Mouse (Mus musculus): ENCODE data around the gene Hoxc6. TPM values are rescaled to one million over a fixed set of nuclear protein-coding genes. Genes with fewer than 3 reads are reported as not detected.

The Hoxc6 gene
- total RNA-seq (2022), result not detected

DNA sequence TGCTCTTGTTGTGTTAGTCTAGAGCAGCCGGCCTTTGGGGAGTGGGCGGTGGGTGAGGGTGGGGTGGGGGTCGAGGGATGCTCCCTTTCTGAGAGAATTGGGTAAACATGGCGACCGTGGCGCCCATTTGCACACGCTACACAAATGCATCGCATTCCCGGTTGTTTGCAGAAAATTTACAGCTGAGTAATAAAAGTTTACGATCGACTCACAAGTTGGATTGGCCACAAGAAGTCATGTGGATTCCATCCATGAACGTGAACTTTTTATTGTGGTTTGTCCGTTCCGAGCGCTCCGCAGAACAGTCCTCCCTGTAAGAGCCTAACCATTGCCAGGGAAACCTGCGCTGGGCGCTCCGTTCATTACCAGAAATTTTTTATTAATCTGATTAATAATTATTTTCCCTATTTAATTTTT, at the start of gene Hoxc6:
Gene Hoxc6 (plus strand): TSS at position 319 of the 417 bp plus-strand sequence.
- DNase-seq (ENCODE audit: low spot score in 2 of 2), result no peak

DNA sequence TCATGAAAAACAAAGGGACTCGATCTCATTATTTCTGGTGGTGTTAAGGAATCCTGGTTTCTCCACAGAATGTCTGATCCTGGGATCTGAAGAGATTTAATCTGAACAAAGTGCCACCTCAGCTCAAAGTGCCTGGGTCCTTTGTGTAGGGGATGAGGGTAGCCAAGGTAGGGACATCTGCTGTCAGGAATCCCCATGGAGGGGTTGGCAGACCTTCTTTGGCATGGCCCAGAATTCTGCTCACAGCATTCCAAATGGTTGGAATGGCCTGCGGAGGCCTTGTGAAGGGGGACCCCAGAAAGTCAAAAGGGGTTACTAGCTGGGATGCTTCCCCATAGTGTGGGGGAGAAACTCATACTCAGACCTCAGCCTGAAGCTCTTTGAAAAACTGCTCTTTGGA, 49.2 kb upstream of the Hoxc6 start:
- no peak for DNase-seq (ENCODE audit: low spot score in 2 of 2)

DNA sequence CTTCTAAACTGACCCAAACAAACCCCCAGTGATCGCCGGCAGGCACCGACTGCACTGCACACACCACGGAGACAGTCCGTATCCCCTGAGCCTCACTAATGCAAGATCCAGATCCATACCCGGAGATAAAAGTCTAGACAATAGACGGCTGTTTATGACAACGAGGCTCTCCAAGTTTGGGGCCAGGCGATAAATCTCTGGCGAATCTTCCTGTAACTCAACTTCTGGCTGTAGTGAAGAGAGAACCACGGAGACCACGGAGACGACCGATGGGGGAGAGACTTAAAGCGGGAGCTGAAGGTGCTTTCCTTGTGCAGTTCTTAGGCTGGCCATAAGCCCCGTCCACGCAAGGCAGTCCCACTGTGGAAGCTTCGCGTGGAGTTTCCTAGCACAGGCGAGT, 48.4 kb upstream of the Hoxc6 start:
- DNase-seq (ENCODE audit: low spot score in 2 of 2), result no peak

DNA sequence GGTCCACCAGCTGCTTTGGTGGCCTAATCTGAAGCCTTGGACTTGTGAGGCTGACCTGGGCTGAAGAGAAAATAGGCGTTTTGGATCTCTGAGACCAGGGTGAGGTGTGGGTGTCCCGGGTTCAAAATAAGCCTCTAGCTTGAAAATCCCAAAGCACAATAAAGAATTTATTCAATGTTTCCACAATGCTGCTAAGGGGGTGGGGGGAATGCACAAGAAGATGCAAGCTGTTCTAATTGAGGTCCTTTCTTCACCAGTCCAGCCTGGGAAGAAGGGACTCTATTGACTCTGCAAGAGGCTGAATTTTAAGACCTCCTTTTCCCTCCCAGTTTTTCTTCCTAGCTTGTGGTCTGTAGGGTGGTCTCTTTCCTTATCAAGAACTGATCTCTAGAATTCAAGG, 47.2 kb upstream of the Hoxc6 start:
- DNase-seq (ENCODE audit: low spot score in 2 of 2), result no peak

DNA sequence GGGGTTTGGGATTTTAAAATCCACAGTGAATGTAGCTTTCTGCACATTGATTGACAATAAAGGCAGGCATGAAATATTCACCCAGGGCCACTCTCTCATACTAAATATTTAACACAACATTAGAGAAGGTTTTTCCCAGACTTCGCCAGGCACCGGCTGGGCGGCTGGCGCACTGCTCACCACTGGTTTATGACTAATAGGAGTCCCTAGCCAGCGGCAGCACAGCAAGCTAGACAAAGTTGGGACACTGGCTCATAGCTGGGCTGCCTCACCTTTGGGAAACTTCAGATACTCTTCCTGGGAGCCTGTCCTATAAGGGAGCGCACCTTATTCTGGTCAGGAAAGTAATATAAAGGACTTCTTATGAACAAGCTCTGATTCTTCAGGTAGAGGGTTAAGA, 44.5 kb upstream of the Hoxc6 start:
- DNase-seq (ENCODE audit: low spot score in 2 of 2), result no peak

DNA sequence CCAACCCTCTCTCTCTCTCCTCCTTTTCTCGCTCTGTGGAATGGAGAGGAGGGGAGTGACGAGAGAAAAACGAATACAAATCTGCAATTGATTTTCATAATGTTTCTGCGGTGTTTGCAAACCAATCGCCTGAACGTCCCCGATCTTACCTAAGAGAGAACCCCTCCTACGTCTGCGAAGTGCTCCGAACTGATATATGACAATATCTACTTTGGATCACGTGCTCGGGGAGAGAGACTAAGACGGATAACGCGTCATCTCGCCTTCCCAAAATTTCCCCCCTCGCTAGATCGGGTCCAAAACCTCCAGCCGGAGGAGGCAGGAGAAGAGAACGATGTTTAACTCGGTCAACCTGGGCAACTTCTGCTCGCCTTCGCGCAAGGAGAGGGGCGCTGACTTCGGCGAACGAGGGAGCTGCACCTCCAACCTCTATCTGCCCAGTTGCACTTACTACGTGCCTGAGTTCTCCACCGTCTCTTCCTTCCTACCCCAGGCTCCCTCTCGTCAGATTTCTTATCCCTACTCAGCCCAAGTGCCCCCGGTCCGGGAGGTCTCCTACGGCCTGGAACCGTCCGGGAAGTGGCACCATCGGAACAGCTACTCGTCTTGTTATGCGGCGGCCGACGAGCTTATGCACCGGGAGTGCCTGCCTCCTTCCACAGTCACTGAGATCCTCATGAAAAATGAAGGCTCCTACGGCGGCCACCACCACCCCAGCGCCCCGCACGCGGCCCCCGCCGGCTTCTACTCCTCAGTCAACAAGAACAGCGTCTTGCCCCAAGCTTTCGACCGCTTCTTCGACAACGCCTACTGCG, 43.7 kb upstream of the Hoxc6 start, which contains the start of gene Hoxc11:
Gene Hoxc11 (plus strand): TSS at position 236 of the 815 bp plus-strand sequence.
- no peak for DNase-seq (ENCODE audit: low spot score in 2 of 2)

GRCm38 (mm10) chr15:102955007-102955382, 43.1 kb upstream of the Hoxc6 start:
- no peak for DNase-seq (ENCODE audit: low spot score in 2 of 2)

DNA sequence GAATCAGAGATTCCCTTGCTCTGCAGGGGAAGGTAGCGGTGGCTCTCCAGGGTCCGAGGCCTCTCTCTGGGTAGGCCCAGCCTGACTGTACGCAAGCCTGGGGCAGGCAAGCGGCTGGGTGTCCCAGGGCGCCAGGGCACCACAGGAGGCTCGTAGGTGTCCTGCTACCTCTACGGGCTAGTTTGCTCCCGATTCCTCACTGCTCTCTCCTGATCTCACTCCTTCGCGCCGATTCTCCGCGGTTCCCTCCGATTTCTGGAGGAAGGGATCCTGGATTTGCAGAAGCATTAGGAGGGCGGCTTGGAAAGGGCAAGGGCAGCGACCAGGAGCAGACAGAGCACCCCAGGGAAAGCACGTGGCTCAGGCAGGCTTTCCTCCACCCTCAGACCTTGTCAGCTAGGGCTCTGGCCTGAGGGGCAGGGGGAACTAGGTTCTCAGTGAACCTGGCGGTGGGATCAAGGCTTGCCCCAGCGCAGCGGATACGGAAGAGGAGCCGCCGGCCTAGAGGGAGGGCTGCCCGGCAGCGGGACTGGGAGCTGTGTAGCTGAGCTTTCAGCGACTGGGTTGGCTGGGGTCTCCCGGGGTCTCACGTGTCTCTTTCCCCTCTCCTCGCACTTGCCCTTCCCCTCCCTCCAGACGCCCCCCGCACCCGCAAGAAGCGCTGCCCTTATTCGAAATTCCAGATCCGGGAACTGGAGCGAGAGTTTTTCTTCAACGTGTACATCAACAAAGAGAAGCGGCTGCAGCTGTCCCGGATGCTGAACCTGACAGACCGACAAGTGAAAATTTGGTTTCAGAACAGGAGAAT, 42.0 kb upstream of the Hoxc6 start:
- DNase-seq (ENCODE audit: low spot score in 2 of 2), result no peak

GRCm38 (mm10) chr15:102956906-102957305, 41.2 kb upstream of the Hoxc6 start:
- DNase-seq (ENCODE audit: low spot score in 2 of 2), result no peak

DNA sequence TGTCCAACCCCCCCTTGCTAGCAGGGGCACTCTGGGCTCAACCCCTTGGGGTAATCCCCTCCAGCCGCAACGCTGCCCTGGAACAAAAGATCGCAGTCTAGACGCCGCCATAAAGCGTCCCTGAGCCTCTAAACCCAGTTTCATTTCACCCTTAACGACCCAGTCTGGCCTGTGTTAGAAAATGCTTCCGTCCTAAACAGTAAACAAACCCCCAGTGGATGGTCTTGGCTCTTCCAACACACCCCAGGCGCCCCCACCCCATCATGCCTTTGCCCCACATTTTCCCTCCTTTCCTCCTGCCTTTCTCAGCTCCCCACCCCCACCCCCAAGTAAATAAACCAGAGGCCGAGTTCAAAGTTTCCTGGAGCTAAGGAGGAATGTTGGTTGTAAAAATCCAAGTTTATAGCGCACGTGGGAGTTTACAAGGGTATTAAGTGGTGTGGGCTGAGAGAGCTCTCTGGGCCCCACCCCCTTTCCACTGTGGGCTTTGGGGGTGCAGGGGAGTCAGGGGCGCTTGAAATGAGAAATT, 38.3 kb upstream of the Hoxc6 start:
- no peak for DNase-seq (ENCODE audit: low spot score in 2 of 2)

- DNase-seq (ENCODE audit: low spot score in 2 of 2), result no peak
Measured at GRCm38 (mm10) chr15:102961728-102962127, 36.3 kb upstream of the Hoxc6 start.

DNA sequence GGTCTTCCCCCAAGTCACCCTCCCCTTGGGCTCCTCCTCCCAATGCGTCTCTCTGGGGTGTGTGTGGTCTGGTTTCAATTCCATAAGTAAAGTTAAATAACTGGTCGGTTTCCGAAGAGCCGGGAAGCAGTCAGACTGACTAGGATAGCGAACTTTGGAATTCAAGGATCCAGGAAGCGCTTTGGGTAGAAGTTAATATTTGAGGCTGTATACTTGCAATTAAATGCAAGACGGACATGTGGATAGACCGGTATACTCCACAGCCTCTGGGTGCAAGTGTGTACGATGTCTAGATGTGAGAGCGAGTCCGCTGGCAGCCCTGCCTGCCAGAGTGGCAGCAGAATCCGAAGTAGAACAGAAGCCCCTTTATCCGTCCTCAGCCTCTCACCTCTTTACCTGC, 35.6 kb upstream of the Hoxc6 start:
- no peak for DNase-seq (ENCODE audit: low spot score in 2 of 2)

GRCm38 (mm10) chr15:102963259-102963658, 34.8 kb upstream of the Hoxc6 start:
- DNase-seq (ENCODE audit: low spot score in 2 of 2), result no peak

GRCm38 (mm10) chr15:102963671-102964640, 34.1 kb upstream of the Hoxc6 start:
- DNase-seq (ENCODE audit: low spot score in 2 of 2), result no peak

DNA sequence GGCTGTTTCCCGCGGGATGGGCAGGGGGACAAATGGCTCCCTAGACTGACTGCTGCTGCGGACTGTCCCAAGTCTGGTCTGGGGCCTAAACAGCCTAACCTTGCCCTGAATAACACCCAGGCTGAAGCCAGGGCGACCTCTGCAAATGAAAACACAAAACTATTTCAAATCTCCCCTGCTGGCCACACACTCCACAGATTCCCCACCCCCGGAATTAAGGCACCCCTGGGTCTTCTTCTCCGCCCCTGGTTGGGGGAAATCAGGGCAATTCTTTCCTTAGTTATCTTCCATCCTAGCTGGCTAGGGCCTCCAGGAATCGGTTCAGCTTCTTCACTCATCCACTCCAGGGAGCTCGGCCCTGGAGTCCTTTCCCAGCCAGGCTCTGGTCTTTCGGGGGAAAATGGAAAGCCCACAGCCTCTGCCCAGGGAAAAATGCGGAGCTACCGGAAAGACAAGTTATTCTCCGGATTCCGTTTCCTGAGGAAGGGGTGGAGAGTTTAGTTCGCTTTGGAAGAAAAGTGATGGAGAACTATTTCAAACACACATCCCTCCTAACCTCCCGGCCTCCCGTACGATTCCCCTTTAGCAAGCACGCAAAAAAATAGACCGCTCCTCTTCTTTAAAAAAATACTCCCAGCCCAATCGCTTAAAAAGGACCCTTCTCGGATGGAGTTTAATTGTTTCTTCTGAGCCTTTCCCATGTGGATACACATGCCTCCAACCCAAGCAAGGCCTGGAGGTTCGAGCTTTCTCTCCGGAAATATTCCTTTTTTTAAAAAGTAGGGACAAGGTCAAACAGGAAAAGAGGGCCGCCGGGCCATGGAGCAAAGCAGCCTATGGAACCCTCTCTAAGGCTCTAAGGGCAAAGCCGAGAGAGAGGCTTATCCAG, 32.8 kb upstream of the Hoxc6 start:
- no peak for DNase-seq (ENCODE audit: low spot score in 2 of 2)

DNA sequence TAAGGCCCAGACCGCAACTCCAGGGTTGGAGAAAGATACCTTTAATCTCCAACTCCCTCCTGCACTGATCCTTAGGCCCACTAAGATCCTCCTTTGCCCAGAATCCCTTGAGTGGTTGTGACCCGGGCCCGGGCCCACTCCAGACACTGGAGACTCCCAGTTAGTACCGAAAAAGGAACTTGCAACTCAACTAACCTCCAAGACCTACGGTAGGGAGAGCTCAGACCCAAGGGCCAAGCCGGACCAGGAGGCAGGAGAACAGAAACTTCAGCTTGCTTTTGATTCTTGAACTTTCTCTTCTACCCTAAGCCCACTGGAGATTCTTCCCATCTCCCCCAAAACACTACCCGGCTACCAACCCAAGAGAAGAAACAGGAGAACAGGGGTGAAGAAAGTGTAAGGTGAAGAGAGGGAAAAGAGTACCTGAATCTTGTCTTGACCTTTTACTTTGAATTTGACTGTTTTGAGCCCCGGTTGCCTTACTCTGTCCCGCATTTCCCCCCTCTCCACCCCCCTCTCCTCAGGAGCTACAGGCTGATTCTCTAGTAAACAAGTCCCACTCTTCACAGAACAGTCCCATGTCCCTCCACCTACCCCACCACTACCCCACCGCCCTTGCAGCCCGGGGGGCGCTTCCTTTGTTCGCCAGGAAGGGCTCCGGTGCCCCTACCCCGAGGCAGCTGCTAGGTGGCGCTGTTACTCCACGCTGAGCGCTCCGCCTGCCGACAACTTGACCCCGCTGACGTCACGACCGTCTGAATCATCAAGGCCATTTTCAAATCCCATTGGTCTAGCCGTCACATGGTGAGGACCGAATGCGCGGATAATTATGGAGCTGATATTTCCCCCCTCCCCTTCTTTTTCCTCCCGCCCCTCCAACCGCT, 31.9 kb upstream of the Hoxc6 start:
- no peak for DNase-seq (ENCODE audit: low spot score in 2 of 2)

DNA sequence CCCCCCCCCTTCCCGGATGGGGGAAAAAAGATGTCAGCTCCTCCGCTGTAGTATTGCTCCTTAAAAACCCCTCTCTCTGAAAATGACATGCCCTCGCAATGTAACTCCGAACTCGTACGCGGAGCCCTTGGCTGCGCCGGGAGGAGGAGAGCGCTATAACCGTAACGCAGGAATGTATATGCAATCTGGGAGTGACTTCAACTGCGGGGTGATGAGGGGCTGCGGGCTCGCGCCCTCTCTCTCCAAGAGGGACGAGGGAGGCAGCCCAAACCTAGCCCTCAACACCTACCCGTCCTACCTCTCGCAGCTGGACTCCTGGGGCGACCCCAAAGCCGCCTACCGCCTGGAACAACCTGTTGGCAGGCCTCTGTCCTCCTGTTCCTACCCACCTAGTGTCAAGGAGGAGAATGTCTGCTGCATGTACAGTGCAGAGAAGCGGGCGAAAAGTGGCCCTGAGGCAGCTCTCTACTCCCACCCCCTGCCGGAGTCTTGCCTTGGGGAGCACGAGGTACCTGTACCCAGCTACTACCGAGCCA, 31.2 kb upstream of the Hoxc6 start, which contains the start of gene Hoxc10:
Gene Hoxc10 (plus strand): TSS at position 21 of the 536 bp plus-strand sequence.
- DNase-seq (ENCODE audit: low spot score in 2 of 2), result no peak

- DNase-seq (ENCODE audit: low spot score in 2 of 2), result no peak
Measured at GRCm38 (mm10) chr15:102967312-102967510, 30.8 kb upstream of the Hoxc6 start, which contains the start of gene Hoxc5. Gene Hoxc5, plus strand, starts transcription at chr15:102967443.
